Mouse (Mus musculus): ENCODE results near the gene Rhbdf2.

Gene Rhbdf2

GRCm38 (mm10) chr11:116659027-116659621 is 32.3 kb upstream of the Rhbdf2 start:
- DNase-seq (ENCODE audit: low spot score), result no peak

GRCm38 (mm10) chr11:116658238-116658637 is 31.4 kb upstream of the Rhbdf2 start:
- DNase-seq (ENCODE audit: low spot score), result no peak

GRCm38 (mm10) chr11:116657311-116658223 is 30.7 kb upstream of the Rhbdf2 start:
- DNase-seq (ENCODE audit: low spot score), result peak; percentile 80

- no peak for DNase-seq (ENCODE audit: low spot score)
These were observed 29.8 kb upstream of the Rhbdf2 start for GRCm38 (mm10) chr11:116656348-116657191.

GRCm38 (mm10) chr11:116654255-116654821 is 27.5 kb upstream of the Rhbdf2 start, which contains the start of gene Cygb:
Gene Cygb (minus strand): TSS chr11:116654313.
- no peak for DNase-seq (ENCODE audit: low spot score)

GRCm38 (mm10) chr11:116653709-116654221 is 26.9 kb upstream of the Rhbdf2 start:
- no peak for DNase-seq (ENCODE audit: low spot score)

GRCm38 (mm10) chr11:116653234-116653633 is 26.4 kb upstream of the Rhbdf2 start, which contains the start of gene Prcd:
Gene Prcd (plus strand): TSS chr11:116653534.
- DNase-seq (ENCODE audit: low spot score), result no peak

GRCm38 (mm10) chr11:116652330-116653098 is 25.7 kb upstream of the Rhbdf2 start:
- DNase-seq (ENCODE audit: low spot score), result no peak

- DNase-seq (ENCODE audit: low spot score), result no peak
These were observed 24.5 kb upstream of the Rhbdf2 start for GRCm38 (mm10) chr11:116651339-116651738.

GRCm38 (mm10) chr11:116650811-116651210 is 24.0 kb upstream of the Rhbdf2 start:
- no peak for DNase-seq (ENCODE audit: low spot score)

- DNase-seq (ENCODE audit: low spot score), result no peak
These were observed 23.0 kb upstream of the Rhbdf2 start for GRCm38 (mm10) chr11:116649711-116650337.

- DNase-seq (ENCODE audit: low spot score), result no peak
These were observed 22.2 kb upstream of the Rhbdf2 start for GRCm38 (mm10) chr11:116648976-116649375.

- no peak for DNase-seq (ENCODE audit: low spot score)
These were observed 21.5 kb upstream of the Rhbdf2 start for GRCm38 (mm10) chr11:116648213-116648921.

- DNase-seq (ENCODE audit: low spot score), result no peak
These were observed 20.6 kb upstream of the Rhbdf2 start for GRCm38 (mm10) chr11:116647340-116647991.

GRCm38 (mm10) chr11:116646771-116647170 is 20.0 kb upstream of the Rhbdf2 start:
- DNase-seq (ENCODE audit: low spot score), result no peak

GRCm38 (mm10) chr11:116646136-116646535 is 19.3 kb upstream of the Rhbdf2 start:
- no peak for DNase-seq (ENCODE audit: low spot score)

- no peak for DNase-seq (ENCODE audit: low spot score)
These were observed 18.8 kb upstream of the Rhbdf2 start for GRCm38 (mm10) chr11:116645446-116646110.

GRCm38 (mm10) chr11:116644225-116645112 is 17.6 kb upstream of the Rhbdf2 start:
- no peak for DNase-seq (ENCODE audit: low spot score)

Measured in ovary, postnatal 14 days (tissue).